Mouse (Mus musculus) activated CD4-positive, CD25-positive, alpha-beta regulatory T cell (primary cell): Measurements from ENCODE around the gene 4931428L18Rik. TPM values are rescaled to one million over a fixed set of nuclear protein-coding genes. Genes with fewer than 3 reads are reported as not detected.

Experiments
- polyA plus RNA-seq, 2 experiments: library from polyadenylated mRNA; unstranded; fragments of 100-300 nt; shearing (Covaris generic); gene quantifications; one replicate each; pipeline ENCODE4 v1.2.1; 2017

Gene 4931428L18Rik
- polyA plus RNA-seq = not detected

DNA sequence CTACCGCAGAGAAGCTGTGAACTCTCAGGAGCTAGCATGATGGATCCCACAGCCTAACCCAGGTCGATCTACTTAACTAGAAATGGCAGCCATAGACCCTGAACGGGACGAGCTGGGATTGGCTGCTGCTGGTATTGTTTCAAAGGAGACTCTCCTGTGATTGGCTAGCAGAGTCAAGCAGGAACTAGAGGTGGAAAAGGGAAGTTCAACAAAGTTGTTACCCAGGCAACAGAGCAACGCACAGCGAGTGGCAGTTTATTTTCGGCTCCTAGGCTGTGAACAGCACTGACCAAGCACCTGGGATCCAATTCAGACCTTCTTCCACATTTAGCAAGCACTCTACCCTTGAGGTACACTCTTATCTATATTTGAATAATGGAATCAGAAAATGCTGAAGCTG, at the start of gene 4931428L18Rik, which contains the start of gene Pih1d3:
4931428L18Rik (minus strand) TSS at position 121 of the 400 bp plus-strand sequence.
Pih1d3 (plus strand) TSS at position 275 of the 400 bp plus-strand sequence.

GRCm38 (mm10) chr1:31176101-31176500, 46.4 kb downstream of the 4931428L18Rik start, which contains the start of gene Lgsn:
Lgsn (plus strand) TSS chr1:31176401.

DNA sequence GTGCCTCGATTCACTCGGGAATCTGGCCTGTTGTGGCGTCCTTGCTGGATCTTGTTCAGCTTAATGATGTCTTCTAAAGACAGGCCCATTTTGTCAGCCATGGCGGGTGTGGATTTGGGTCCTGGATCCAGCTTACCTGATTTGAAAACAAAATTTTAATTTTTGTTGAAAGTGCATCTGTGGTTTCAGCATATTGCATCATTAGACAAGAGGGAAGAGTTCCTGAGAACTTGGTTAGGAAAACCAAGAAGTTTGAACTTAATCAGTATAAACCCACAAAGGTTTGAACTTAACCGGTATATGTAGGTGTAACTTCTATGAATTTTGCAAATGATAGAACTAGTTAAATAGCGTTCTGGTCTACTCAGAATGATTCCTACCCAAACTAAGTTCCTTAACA, 244.6 kb downstream of the 4931428L18Rik start, which contains the start of gene AC153137.1:
AC153137.1 (minus strand) TSS at position 101 of the 400 bp plus-strand sequence.

Other genes starting within 250 kb of the 4931428L18Rik start
- not detected for gene AC153137.1, start 244.7 kb downstream of the 4931428L18Rik start, polyA plus RNA-seq
- gene Lgsn, start 46.3 kb downstream of the 4931428L18Rik start, polyA plus RNA-seq = not detected
- gene Pih1d3, start 154 bp upstream of the 4931428L18Rik start, polyA plus RNA-seq = not detected